Mouse (Mus musculus) gastrocnemius, adult 18-20 months (tissue): Measurements from ENCODE around the gene 2610507B11Rik. TPM values are rescaled to one million over a fixed set of nuclear protein-coding genes. Genes with fewer than 3 reads are reported as not detected.
"Not testable (repeated sequence)": the region's sequence is repeated elsewhere in the genome, so short reads cannot be mapped to it uniquely, and the experiment has no call there.

Experiments used
- DNase-seq: peaks from one replicate; pipeline ENCODE4 v3.0.0; 2021; ENCODE audit warnings: low spot score
- long read RNA-seq, 2 experiments: library from polyadenylated mRNA; stranded (forward); transcript quantifications; one replicate each; pipeline ENCODE4 v2.0.0; 2021
- total RNA-seq, 2 experiments: library from RNA; stranded (reverse); gene quantifications; 2 replicates each; pipeline ENCODE4 v1.2.3; 2021

The 2610507B11Rik gene
- 100 to 1,000 TPM; 200 to 204 TPM for total RNA-seq
- long read RNA-seq, experiment 1, full-length matches to known transcripts = 214 of 374 reads
- long read RNA-seq, experiment 1, partial matches to known transcripts = 124 of 374 reads
- long read RNA-seq, experiment 1, other reads (novel, unspliced or antisense) = 36 of 374 reads
- long read RNA-seq, experiment 2, full-length matches to known transcripts = 122 of 241 reads
- long read RNA-seq, experiment 2, partial matches to known transcripts = 103 of 241 reads
- long read RNA-seq, experiment 2, other reads (novel, unspliced or antisense) = 16 of 241 reads

- peak; percentile 91 for DNase-seq
Observed at GRCm38 (mm10) chr11:78261380-78262352, at the start of gene 2610507B11Rik. Gene 2610507B11Rik, plus strand, starts transcription at chr11:78261752.

- DNase-seq = no peak
Observed at GRCm38 (mm10) chr11:78213086-78213817, 48.3 kb upstream of the 2610507B11Rik start.

DNA sequence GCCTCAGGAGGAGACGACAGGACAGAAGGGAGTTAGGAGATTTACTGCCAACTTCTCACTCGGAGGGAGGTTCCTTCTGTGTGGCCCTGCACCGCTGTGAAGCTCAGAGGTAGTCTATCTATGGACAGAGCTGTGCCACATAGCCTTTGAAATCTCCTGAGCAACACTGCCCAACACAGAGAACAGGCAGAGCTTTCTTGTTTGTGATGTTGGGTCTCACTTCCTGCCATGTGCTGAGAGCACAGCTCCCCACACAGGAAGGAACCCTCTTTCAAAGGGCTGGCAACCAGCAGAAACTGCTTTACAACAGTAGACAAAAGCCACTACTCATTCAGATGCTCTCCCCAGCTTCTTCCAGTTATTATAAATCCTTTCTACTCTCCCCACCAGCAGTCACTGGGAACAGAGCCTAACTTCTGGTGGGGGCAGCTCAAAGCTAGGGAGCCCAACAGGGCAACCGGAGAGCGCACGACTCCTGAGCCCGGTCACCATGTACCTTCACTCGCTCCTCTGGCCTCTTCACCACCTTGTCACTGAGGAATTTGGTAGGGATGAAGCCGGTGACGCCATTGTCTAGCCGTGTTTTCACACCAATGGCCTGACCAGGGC lies 45.7 kb upstream of the 2610507B11Rik start:
- no peak for DNase-seq

DNA sequence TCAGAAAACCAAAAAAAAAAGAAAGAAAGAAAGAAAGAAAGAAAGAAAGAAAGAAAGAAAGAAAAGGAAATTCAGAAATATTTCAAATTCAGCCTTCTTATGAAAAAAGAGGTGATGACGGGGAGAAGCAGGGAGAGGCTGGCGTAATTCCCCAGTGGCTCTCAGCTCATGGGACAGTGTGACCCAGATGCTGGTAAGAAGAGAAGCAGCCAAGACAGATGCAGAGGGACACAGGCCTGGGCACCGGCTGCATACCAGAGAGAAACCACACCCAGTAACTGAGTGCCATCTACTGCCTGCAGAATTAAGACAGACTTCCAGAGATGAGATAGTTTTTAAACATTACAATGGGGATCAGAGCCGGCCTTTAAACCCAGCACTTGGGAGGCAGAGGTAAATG lies 38.0 kb upstream of the 2610507B11Rik start:
- DNase-seq = peak; percentile 59

DNA sequence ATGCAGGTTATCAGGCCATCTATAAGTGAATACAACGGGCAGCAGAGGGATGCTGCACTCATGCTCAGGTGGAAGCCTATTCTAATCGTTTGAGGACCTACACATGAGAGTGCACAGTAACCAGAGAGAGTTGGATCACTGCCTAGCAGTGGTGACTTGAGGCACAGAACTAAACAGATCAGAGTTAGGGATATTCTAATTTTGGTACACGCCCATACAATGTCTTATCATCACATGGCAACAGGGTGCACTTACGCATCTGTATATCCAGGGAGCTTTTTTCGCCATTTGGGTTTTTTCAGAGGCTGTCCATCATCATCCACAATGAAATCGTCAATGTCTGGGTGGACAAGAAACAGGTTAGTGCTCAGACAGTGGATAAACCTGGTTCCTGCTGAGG lies 30.0 kb upstream of the 2610507B11Rik start:
- no peak for DNase-seq

GRCm38 (mm10) chr11:78240193-78240857 lies 21.2 kb upstream of the 2610507B11Rik start:
- peak; percentile 34 for DNase-seq

- no peak for DNase-seq
Observed at GRCm38 (mm10) chr11:78245261-78245626, 16.3 kb upstream of the 2610507B11Rik start.

- peak; percentile 90 for DNase-seq
Observed at GRCm38 (mm10) chr11:78245627-78246317, 15.8 kb upstream of the 2610507B11Rik start, which contains the start of the genes Sdf2 and Supt6. Gene Sdf2, plus strand, starts transcription at chr11:78245746. Gene Supt6, minus strand, starts transcription at chr11:78245987.

DNA sequence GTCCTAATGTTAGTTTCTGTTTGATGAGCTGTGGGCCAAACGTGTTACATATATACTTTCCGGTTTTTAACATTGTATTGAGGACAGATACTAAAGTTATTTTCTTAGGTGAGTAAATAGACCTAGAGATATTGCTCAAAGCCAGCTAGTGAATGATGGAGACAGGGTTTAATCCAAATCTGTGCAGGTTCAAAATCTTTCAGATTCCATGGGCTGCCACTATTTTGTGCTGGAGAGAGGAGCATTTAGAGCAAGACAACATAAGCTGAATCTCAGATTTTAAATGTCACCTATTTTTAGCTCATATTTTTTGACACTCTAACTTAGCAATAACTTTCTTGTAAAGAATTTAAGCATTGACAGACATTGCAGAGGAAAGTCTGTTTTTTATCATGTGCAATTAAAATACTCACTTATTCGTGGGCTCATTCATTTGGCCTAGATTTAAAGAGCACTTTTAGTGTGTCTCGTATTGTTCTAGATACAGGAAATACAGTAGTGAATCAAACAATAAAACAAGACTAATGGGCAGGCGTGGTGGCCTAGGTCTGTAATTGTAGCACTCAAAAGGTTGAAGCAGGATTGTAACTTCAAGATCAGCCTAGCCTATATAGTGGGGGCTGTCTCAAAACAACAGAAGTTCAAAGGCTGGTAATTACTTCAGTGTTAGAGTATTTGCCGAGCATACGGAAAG lies 15.1 kb upstream of the 2610507B11Rik start:
- DNase-seq = no peak

DNA sequence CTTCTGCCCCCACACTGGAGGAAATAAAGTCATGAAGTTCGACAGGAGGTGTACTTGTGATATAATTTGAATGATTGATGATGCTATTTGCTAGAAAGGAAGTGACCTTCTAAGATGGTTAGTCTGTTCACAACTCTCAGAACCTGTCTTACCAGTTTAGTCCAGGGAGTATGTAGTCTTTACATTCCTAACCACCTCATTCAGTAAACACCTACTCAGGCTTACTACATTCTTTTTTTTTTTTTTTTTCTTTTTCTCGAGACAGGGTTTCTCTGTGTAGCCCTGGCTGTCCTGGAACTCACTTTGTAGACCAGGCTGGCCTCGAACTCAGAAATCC lies 14.6 kb upstream of the 2610507B11Rik start:
- no peak for DNase-seq

DNA sequence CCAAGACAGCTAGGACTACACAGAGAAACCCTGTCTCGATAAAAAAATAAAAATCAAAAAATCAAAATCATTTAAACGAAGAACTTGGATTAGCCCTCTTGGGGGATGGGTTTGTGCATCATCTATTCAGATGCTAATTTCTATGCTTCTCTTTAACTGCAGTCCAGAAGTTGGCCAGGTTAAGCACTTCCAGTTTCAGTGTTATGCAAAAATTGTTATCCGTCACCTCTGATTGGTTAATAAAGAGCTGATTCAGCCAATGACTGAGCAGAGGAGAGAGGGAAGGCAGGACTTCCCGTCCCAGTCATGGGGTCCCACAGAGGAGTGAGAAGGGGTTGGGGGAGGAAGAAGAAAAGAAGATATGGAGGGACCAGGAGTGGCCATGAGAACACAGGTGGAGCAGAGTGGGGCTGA lies 13.8 kb upstream of the 2610507B11Rik start:
- no peak for DNase-seq

GRCm38 (mm10) chr11:78256618-78257017 lies 4.9 kb upstream of the 2610507B11Rik start:
- DNase-seq = no peak

GRCm38 (mm10) chr11:78260489-78261258 lies 878 bp upstream of the 2610507B11Rik start:
- no peak for DNase-seq

GRCm38 (mm10) chr11:78262550-78262949 lies 998 bp downstream of the 2610507B11Rik start:
- DNase-seq = peak; percentile 69

DNA sequence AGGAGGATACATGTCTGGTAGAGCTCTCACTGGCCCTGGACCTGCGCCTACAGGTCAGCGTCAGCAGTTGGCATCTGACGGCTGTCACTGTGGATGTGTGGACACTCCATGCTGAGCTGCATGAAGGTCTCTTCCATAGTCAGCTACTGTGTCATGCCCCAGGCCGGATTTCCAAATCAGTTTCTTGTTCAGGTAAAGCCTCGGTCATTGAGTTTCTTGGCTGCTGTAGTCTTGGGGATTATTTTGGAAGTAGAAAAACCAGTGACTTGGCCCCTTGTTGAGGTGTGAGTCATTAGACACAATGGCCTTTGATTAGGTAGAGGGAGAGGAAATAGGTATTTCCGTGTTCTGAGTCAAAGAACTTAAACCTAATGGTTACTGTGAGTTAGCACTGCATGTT lies 4.0 kb downstream of the 2610507B11Rik start:
- peak; percentile 19 for DNase-seq

- no peak for DNase-seq
Observed at GRCm38 (mm10) chr11:78271986-78272385, 10.4 kb downstream of the 2610507B11Rik start.

- DNase-seq = no peak
Observed at GRCm38 (mm10) chr11:78275596-78275995, 14.0 kb downstream of the 2610507B11Rik start.

- DNase-seq = not testable (repeated sequence)
Observed at GRCm38 (mm10) chr11:78276169-78276568, 14.6 kb downstream of the 2610507B11Rik start.

GRCm38 (mm10) chr11:78278853-78279252 lies 17.3 kb downstream of the 2610507B11Rik start:
- no peak for DNase-seq
